Mouse (Mus musculus) midbrain, embryonic 13.5 days (tissue): ENCODE data around the gene Hoxb2. TPM values are rescaled to one million over a fixed set of nuclear protein-coding genes. Genes with fewer than 3 reads are reported as not detected.

Experiments
- ATAC-seq: fragments of 200-750 bp; cut with Nextera tagmentation; 2 replicates; pipeline ENCODE4 v1.8.0; 2017; ENCODE audit warnings: mild to moderate bottlenecking, moderate TSS enrichment, moderate library complexity
- H3K27ac ChIP-seq: fragments of 300-500 bp; sonication (generic); 2 replicates; pipeline ENCODE4 v1.5.1; 2015; ENCODE audit warnings: inconsistent platforms, mild to moderate bottlenecking, moderate library complexity
- H3K27me3 ChIP-seq: fragments of 300-500 bp; sonication (generic); 2 replicates; pipeline ENCODE4 v1.6.1; 2015; ENCODE audit warnings: mild to moderate bottlenecking, inconsistent platforms
- H3K36me3 ChIP-seq: fragments of 300-500 bp; sonication (generic); 2 replicates; pipeline ENCODE4 v1.6.1; 2015; ENCODE audit warnings: mild to moderate bottlenecking, inconsistent platforms
- H3K4me1 ChIP-seq: fragments of 300-500 bp; sonication (generic); replicated peaks from 2 replicates; pipeline ENCODE4 v1.6.1; 2015; ENCODE audit warnings: inconsistent platforms
- H3K4me2 ChIP-seq: fragments of 300-500 bp; sonication (generic); replicated peaks from 2 replicates; pipeline ENCODE4 v1.6.1; 2015; ENCODE audit warnings: moderate library complexity, mild to moderate bottlenecking, inconsistent platforms
- H3K4me3 ChIP-seq: fragments of 300-500 bp; sonication (generic); replicated peaks from 2 replicates; pipeline ENCODE4 v1.5.1; 2015; ENCODE audit warnings: mild to moderate bottlenecking, inconsistent platforms
- H3K9ac ChIP-seq: fragments of 300-500 bp; sonication (generic); replicated peaks from 2 replicates; pipeline ENCODE4 v1.6.1; 2015; ENCODE audit warnings: mild to moderate bottlenecking, inconsistent platforms
- H3K9me3 ChIP-seq: fragments of 300-500 bp; sonication (generic); 2 replicates; pipeline ENCODE4 v1.6.1; 2016; ENCODE audit warnings: mild to moderate bottlenecking, inconsistent platforms
- WGBS: fragments of 180-500 bp; shearing (Covaris S2); methylation state at CpG from one replicate; pipeline ENCODE4 v1.1.7; 2015; 5-methylcytosine and 5-hydroxymethylcytosine counted together
- microRNA counts: library from miRNA; unstranded; fragments of <30 nt; microRNA quantifications from one replicate; lab custom pipeline; 2016
- microRNA-seq: library from miRNA; unstranded; fragments of <30 nt; microRNA quantifications from one replicate; pipeline ENCODE4, GENCODE M21; 2016
- polyA plus RNA-seq: library from polyadenylated mRNA; unstranded; fragments of >200 nt; fragmentation: Nextera tagmentation; extraction: Ambion mirVana; gene quantifications from 2 replicates; pipeline ENCODE4 v1.2.1, GENCODE M21; 2015

Gene Hoxb2
- polyA plus RNA-seq, 1 experiment from 2014 or later: 0.19 TPM

- Histone ChIP-seq H3K9me3 (no peaks in the 10 kb centered on the region), H3K9ac (no peak overlapping the region), H3K4me3 (no peak overlapping the region), H3K27ac (no peak overlapping the region), H3K36me3 (no peaks in the 10 kb centered on the region), H3K4me1 (peaks cover 13% of the 10 kb centered on the region), H3K27me3 (peaks cover 8% of the 10 kb centered on the region; the same call in 1 of the 2 replicates), H3K4me2 (no peak overlapping the region)
- ATAC-seq: no peak
- WGBS: 22% methylated on average over 7 of the region's 7 CpGs
Measured at GRCm38 (mm10) chr11:96397806-96398335, 47.5 kb downstream of the Hoxb2 start.

GRCm38 (mm10) chr11:96399923-96400322 is 49.6 kb downstream of the Hoxb2 start:
- H3K36me3 ChIP-seq: no peaks in the 10 kb centered on the region
- H3K4me2 ChIP-seq: no peak overlapping the region
- no peak overlapping the region for H3K4me3 ChIP-seq
- peaks cover 13% of the 10 kb centered on the region for H3K4me1 ChIP-seq
- 20% methylated on average over 8 of the region's 8 CpGs for WGBS
- no peak for ATAC-seq
- H3K27me3 ChIP-seq: peaks cover 16% of the 10 kb centered on the region; the same call in 1 of the 2 replicates
- H3K27ac ChIP-seq: no peak overlapping the region
- H3K9ac ChIP-seq: no peak overlapping the region
- no peaks in the 10 kb centered on the region for H3K9me3 ChIP-seq

MicroRNAs within 50 kb of the gene (microRNA counts, 519-probe panel; counts per million panel counts)
- 3,137 counts per million, percentile 66 among the panel's probes with 10 or more counts for microRNA mmu-miR-10a (lab: Ali Mortazavi, UCI)

Small RNA genes within 50 kb of the gene (microRNA-seq; reads per million reads assigned to microRNA genes)
- gene Mir10a: 401 reads per million, percentile 67 among the genes with 10 or more reads in this experiment

Other genes with a start within 250 kb of the Hoxb2 start
- gene Calcoco2, start 238.6 kb upstream of the Hoxb2 start, polyA plus RNA-seq: not detected in 2 replicates
- gene Ttll6, start 216.7 kb upstream of the Hoxb2 start, polyA plus RNA-seq: 0.04 TPM in 1 of 2 replicates, not detected in the other
- gene Hoxb13, start 156.2 kb upstream of the Hoxb2 start, polyA plus RNA-seq: not detected in 2 replicates
- not detected in 2 replicates for gene Hoxb9, start 79.1 kb upstream of the Hoxb2 start, polyA plus RNA-seq
- gene Hoxb8, start 68.6 kb upstream of the Hoxb2 start, polyA plus RNA-seq: not detected in 2 replicates
- not detected in 2 replicates for gene Hoxb7, start 63.9 kb upstream of the Hoxb2 start, polyA plus RNA-seq
- not detected in 2 replicates for gene Hoxb6, start 58.0 kb upstream of the Hoxb2 start, polyA plus RNA-seq
- 0.08 TPM in 1 of 2 replicates, not detected in the other for gene Hoxb5, start 47.2 kb upstream of the Hoxb2 start, polyA plus RNA-seq
- gene Hoxb4, start 32.3 kb upstream of the Hoxb2 start, polyA plus RNA-seq: not detected in 2 replicates
- gene Hoxb3, start 27.2 kb upstream of the Hoxb2 start, polyA plus RNA-seq: 0.11 TPM in 1 of 2 replicates, not detected in the other
- not detected in 2 replicates for gene Hoxb1, start 15.2 kb downstream of the Hoxb2 start, polyA plus RNA-seq
- 3.4 and 4.0 TPM in 2 replicates for gene Skap1, start 114.1 kb downstream of the Hoxb2 start, polyA plus RNA-seq